Mouse (Mus musculus): Measurements from ENCODE around the gene Lmbr1. TPM values are rescaled to one million over a fixed set of nuclear protein-coding genes. Genes with fewer than 3 reads are reported as not detected.

The Lmbr1 gene
- polyA plus RNA-seq, 1 experiment = 13.1 TPM

GRCm38 (mm10) chr5:29253876-29254275 is 124.3 kb downstream of the Lmbr1 start:
- no peak for DNase-seq (ENCODE audit: low spot score)

- no peak for DNase-seq (ENCODE audit: low spot score)
Measured at GRCm38 (mm10) chr5:29251496-29251873, 126.7 kb downstream of the Lmbr1 start.

- DNase-seq (ENCODE audit: low spot score) = no peak
Measured at GRCm38 (mm10) chr5:29250795-29251495, 127.2 kb downstream of the Lmbr1 start.

- DNase-seq (ENCODE audit: low spot score) = no peak
Measured at GRCm38 (mm10) chr5:29244769-29245168, 133.4 kb downstream of the Lmbr1 start.

DNA sequence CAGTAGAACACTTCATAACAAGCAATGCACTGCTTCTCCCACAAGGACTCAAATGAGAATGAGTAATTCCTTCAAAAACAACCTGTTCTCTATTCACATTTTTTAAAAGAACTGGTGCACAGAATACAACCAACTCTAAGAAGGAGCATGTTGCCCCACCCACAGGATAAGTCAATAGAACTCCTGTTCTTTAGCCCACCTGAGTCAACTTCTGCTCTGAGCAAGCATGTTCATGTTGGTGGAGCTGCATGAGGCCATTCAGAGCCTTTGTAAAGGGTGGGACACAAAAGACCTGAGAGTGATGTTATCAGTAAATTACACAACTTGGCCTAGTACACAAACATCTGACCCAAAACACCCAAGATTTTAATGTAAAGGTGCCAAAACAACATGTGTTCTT is 139.8 kb downstream of the Lmbr1 start:
- no peak for DNase-seq (ENCODE audit: low spot score)

GRCm38 (mm10) chr5:29230481-29230880 is 147.7 kb downstream of the Lmbr1 start:
- no peak for DNase-seq (ENCODE audit: low spot score)

DNA sequence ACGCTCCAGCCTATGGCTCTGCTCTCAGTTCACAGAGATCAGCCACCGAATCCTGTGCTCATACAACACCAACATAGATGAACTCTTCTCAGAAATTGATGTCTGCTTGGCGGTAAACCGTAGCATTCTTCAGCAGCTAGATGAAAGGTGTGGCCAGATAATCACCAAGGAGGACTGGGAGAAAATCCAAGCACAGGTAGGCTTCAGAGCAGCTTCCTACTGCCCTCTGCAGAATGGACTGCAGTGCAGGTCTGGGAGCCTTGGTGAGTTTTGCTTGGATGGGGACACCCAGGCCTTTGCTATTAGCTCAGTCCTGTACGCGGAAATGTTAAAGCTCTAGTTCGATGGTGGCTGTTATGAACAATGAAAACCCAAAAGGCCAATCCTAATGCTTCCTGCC is 154.1 kb downstream of the Lmbr1 start:
- no peak for DNase-seq (ENCODE audit: low spot score)

- no peak for DNase-seq (ENCODE audit: low spot score)
Measured at GRCm38 (mm10) chr5:29217997-29218396, 160.2 kb downstream of the Lmbr1 start.

- DNase-seq (ENCODE audit: low spot score) = no peak
Measured at GRCm38 (mm10) chr5:29211980-29212555, 166.1 kb downstream of the Lmbr1 start.

DNA sequence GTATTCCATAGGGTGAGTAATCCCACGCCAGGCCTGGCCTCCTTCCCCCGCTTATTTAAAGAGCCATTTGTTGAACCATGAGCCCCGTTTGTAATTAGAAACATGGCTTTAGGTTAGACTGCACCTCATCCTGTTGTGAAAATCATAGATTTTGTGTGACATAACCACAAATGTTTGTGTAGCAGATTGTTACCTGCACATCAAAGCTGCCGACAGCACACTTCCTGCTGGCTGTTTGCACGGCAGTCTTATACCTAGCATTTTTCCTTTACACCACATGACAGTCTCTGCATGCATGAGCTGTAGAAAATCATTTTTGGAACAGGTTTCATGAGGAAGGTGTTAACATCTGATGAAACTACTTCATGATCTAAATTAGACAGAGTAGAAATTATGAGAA is 172.5 kb downstream of the Lmbr1 start:
- no peak for DNase-seq (ENCODE audit: low spot score)

DNA sequence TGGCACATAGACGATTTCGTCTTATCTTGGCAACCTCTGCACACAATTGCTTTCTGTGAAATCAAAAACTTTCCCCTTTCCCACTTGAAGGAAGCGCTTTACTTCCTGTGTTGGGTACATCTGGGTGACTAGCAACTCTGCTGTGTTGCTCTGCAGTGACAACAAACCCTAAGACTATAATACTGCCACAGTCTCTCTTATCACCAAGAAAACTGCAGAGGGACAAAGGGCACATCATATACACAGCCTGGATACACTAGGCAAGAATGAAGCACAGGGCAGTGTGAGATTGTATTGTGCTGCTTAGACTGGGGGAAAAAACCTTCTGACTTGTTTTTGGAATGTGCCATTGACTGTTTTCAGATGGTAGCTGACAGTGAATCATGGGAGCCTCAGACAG is 178.3 kb downstream of the Lmbr1 start:
- DNase-seq (ENCODE audit: low spot score) = no peak

DNA sequence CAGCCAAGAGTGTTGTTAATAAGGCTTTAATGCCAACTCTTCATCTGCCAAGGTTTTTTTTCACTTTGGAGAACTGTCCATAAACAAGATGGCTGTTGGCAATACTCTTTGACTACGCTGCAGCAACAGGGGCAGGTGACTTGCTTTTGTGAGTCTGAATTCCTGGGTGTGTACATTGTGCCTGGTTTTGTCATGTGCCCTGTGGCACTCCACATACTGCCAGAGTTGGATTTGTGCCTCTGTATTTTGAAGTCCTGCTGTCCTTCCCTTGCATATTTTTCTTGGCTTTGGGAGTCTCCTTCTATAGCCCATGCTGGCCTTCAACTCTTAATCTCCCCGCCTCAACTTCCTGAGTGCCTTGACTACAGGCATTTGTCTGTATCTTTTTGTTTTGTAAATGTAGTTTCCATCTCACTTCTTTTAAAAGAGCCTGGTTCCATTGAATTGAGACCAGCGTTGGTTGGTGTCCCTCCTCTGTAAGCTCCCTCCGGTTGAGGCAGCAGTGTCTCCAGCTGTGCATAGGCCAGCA is 179.2 kb downstream of the Lmbr1 start:
- DNase-seq (ENCODE audit: low spot score) = no peak

DNA sequence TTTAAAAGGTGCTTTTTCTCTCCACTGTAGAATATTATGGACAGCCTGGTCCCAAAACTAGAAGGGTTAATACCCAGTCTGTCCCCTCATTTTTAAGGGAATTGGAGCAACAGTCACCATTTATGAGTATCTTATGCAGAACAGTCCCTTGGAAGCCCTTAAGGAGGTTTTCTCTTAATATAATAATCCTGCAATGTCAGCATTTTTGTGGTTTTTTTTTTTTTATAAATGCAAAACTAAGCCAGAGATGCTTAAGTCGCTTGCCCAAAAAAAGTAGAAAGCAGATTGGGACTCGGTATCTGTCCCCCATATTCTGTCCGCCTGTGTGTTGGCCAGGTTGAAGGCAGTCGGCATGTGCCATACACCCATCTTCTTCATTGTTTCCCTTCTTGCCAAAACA is 181.0 kb downstream of the Lmbr1 start:
- DNase-seq (ENCODE audit: low spot score) = no peak

DNA sequence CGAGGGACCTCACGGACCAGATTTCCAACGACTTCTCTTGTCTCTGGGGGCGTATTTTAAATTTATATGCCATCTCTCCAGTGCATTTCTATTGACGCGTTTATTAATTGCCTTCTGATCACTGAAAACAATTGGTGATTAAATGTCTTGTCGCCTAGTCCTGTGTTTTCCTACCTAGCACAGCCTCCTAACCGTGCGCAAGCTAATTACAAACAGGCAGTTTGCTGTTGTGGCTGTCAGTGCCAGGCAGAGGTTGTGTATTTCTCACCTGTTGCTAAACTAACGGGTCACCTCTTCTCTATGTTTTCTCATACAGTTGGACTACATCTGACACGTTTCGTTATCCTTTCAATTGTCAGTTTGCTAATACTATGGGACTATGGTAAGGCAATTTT is 181.9 kb downstream of the Lmbr1 start:
- no peak for DNase-seq (ENCODE audit: low spot score)

GRCm38 (mm10) chr5:29195570-29196263 is 182.5 kb downstream of the Lmbr1 start, which contains the start of gene Rnf32:
Gene Rnf32 (plus strand): TSS chr5:29195992.
- peak; percentile 64 for DNase-seq (ENCODE audit: low spot score)

DNA sequence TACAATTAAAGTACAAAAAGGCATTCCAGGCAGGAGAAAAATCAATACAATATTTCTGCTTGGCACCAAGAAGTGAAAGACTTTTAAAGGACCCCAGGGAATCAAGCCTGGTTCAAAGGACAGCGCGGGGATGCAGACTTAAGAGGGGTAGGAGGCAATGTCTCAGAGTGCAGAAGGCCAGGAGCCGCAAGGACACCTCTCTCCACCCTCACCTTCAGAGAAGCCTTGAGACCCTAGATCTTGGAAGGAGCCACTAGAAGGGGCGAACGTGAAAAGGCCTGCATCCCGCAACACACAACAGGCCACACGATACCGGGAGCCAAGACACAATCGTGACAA is 183.0 kb downstream of the Lmbr1 start:
- DNase-seq (ENCODE audit: low spot score) = no peak

- no peak for DNase-seq (ENCODE audit: low spot score)
Measured at GRCm38 (mm10) chr5:29186798-29187197, 191.4 kb downstream of the Lmbr1 start.

Other genes with a start within 250 kb of the Lmbr1 start
- 2.2 and 3.0 TPM in 2 replicates for gene Rnf32, start 182.4 kb downstream of the Lmbr1 start, polyA plus RNA-seq (2012; rRNA removed)
- gene Nom1, start 56.3 kb upstream of the Lmbr1 start, polyA plus RNA-seq (2012; rRNA removed) = 21.1 and 22.9 TPM in 2 replicates
- gene Mnx1, start 100.1 kb upstream of the Lmbr1 start, polyA plus RNA-seq (2012; rRNA removed) = not detected in 2 replicates
- 20.1 and 20.3 TPM in 2 replicates for gene Ube3c, start 190.9 kb upstream of the Lmbr1 start, polyA plus RNA-seq (2012; rRNA removed)